Mouse (Mus musculus) limb, embryonic 13.5 days (tissue): ENCODE measurements around the gene Itgav. TPM values are rescaled to one million over a fixed set of nuclear protein-coding genes. Genes with fewer than 3 reads are reported as not detected.

ENCODE experiments used
- ATAC-seq: fragments of 200-750 bp; cut with Nextera tagmentation; 2 replicates; pipeline ENCODE4 v1.8.0; 2017; ENCODE audit warnings: low read depth, moderate number of reproducible peaks, moderate TSS enrichment; ENCODE audit not compliant: low FRiP score
- H3K27ac ChIP-seq: fragments of 300-500 bp; sonication (generic); 2 replicates; pipeline ENCODE4 v1.5.1; 2015; ENCODE audit warnings: inconsistent platforms, mild to moderate bottlenecking, moderate library complexity
- H3K27me3 ChIP-seq: fragments of 300-500 bp; sonication (generic); 2 replicates; pipeline ENCODE4 v1.6.1; 2015; ENCODE audit warnings: mild to moderate bottlenecking, inconsistent platforms
- H3K36me3 ChIP-seq: fragments of 300-500 bp; sonication (generic); 2 replicates; pipeline ENCODE4 v1.6.1; 2015; ENCODE audit warnings: inconsistent platforms, mild to moderate bottlenecking, moderate library complexity
- H3K4me1 ChIP-seq: fragments of 300-500 bp; sonication (generic); 2 replicates; pipeline ENCODE4 v1.6.1; 2015; ENCODE audit warnings: inconsistent platforms
- H3K4me2 ChIP-seq: fragments of 300-500 bp; sonication (generic); replicated peaks from 2 replicates; pipeline ENCODE4 v1.6.1; 2015; ENCODE audit warnings: inconsistent platforms, mild to moderate bottlenecking, moderate library complexity
- H3K4me3 ChIP-seq: fragments of 300-500 bp; sonication (generic); 2 replicates; pipeline ENCODE4 v1.5.1; 2015; ENCODE audit warnings: moderate library complexity, mild to moderate bottlenecking, inconsistent platforms
- H3K9ac ChIP-seq: fragments of 300-500 bp; sonication (generic); 2 replicates; pipeline ENCODE4 v1.6.1; 2015; ENCODE audit warnings: mild to moderate bottlenecking, inconsistent platforms
- H3K9me3 ChIP-seq: fragments of 300-500 bp; sonication (generic); 2 replicates; pipeline ENCODE4 v1.6.1; 2016; ENCODE audit warnings: inconsistent platforms
- WGBS: fragments of 180-500 bp; shearing (Covaris S2); methylation state at CpG from one replicate; pipeline ENCODE4 v1.1.7; 2015; 5-methylcytosine and 5-hydroxymethylcytosine counted together
- polyA plus RNA-seq: library from polyadenylated mRNA; unstranded; fragments of >200 nt; fragmentation: Nextera tagmentation; extraction: Ambion mirVana; gene quantifications from 2 replicates; pipeline ENCODE4 v1.2.1, GENCODE M21; 2015

The Itgav gene
- polyA plus RNA-seq, 1 experiment from 2014 or later = 70.1 TPM

DNA sequence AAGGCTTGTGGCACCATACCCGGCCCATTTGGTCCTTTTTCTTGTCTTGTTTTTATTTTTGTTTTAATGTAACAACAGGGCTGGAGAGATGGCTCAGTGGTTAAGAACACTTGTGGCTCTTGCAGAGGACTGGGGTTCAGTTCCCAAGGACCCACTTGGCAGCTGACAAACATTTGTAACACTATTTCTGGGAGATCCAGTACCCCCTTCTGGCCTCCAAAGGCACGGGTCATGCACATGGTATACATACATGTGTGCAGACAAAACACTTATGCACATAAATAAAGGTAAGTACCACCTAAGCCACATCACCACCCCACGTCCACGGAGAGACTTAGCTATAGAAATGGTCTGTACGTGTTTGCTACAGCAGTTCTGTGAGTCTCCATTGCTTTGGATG is 12.6 kb downstream of the Itgav start:
- no peak overlapping the region for H3K4me2 ChIP-seq
- H3K9ac ChIP-seq = no peak overlapping the region
- H3K9me3 ChIP-seq = no peaks in the 10 kb centered on the region
- WGBS = 90% methylated on average over 5 of the region's 5 CpGs
- H3K36me3 ChIP-seq = peaks cover 27% of the 10 kb centered on the region
- H3K27ac ChIP-seq = no peak overlapping the region
- no peaks in the 10 kb centered on the region for H3K27me3 ChIP-seq
- no peak for ATAC-seq
- H3K4me1 ChIP-seq = no peaks in the 10 kb centered on the region; the same call in 1 of the 2 replicates
- H3K4me3 ChIP-seq = no peak overlapping the region

GRCm38 (mm10) chr2:83738586-83739251 is 14.5 kb downstream of the Itgav start:
- no peaks in the 10 kb centered on the region for H3K9me3 ChIP-seq
- no peak overlapping the region for H3K9ac ChIP-seq
- no peak overlapping the region for H3K4me3 ChIP-seq
- WGBS = 86% methylated on average over 14 of the region's 14 CpGs
- H3K4me1 ChIP-seq = no peaks in the 10 kb centered on the region; the same call in 1 of the 2 replicates
- no peak for ATAC-seq
- H3K27ac ChIP-seq = no peak overlapping the region
- peaks cover 27% of the 10 kb centered on the region for H3K36me3 ChIP-seq
- H3K4me2 ChIP-seq = no peak overlapping the region
- no peaks in the 10 kb centered on the region for H3K27me3 ChIP-seq

GRCm38 (mm10) chr2:83739461-83740124 is 15.4 kb downstream of the Itgav start:
- 73% methylated on average over 9 of the region's 9 CpGs for WGBS
- no peak for ATAC-seq
- H3K36me3 ChIP-seq = peaks cover 27% of the 10 kb centered on the region

GRCm38 (mm10) chr2:83740601-83741031 is 16.4 kb downstream of the Itgav start:
- H3K4me3 ChIP-seq = no peak overlapping the region
- no peaks in the 10 kb centered on the region for H3K9me3 ChIP-seq
- H3K27ac ChIP-seq = no peak overlapping the region
- no peaks in the 10 kb centered on the region; the same call in 1 of the 2 replicates for H3K4me1 ChIP-seq
- no peak for ATAC-seq
- 60% methylated on average over 5 of the region's 5 CpGs for WGBS
- no peaks in the 10 kb centered on the region for H3K27me3 ChIP-seq
- H3K36me3 ChIP-seq = peaks cover 30% of the 10 kb centered on the region
- no peak overlapping the region for H3K4me2 ChIP-seq
- H3K9ac ChIP-seq = no peak overlapping the region

More at GRCm38 (mm10) chr2:83739461-83740124, 15.4 kb downstream of the Itgav start:
- H3K4me1 ChIP-seq = no peaks in the 10 kb centered on the region; the same call in 1 of the 2 replicates
- no peaks in the 10 kb centered on the region for H3K27me3 ChIP-seq
- H3K9me3 ChIP-seq = no peaks in the 10 kb centered on the region
- 0 out of 2 replicates have a peak overlapping the region, but pooled peaks have one; percentile 0 for H3K27ac ChIP-seq
- no peak overlapping the region for H3K4me2 ChIP-seq
- no peak overlapping the region for H3K9ac ChIP-seq
- no peak overlapping the region for H3K4me3 ChIP-seq

GRCm38 (mm10) chr2:83742210-83742609 is 18.0 kb downstream of the Itgav start:
- no peak overlapping the region for H3K4me3 ChIP-seq
- no peak overlapping the region for H3K9ac ChIP-seq
- 63% methylated on average over 9 of the region's 9 CpGs for WGBS
- H3K4me2 ChIP-seq = no peak overlapping the region
- no peaks in the 10 kb centered on the region for H3K27me3 ChIP-seq
- no peak overlapping the region for H3K27ac ChIP-seq
- no peak for ATAC-seq
- H3K36me3 ChIP-seq = peaks cover 22% of the 10 kb centered on the region
- H3K4me1 ChIP-seq = no peaks in the 10 kb centered on the region; the same call in 1 of the 2 replicates
- no peaks in the 10 kb centered on the region; the same call in 1 of the 2 replicates for H3K9me3 ChIP-seq

- H3K36me3 ChIP-seq = peaks cover 26% of the 10 kb centered on the region
- ATAC-seq = no peak
- H3K9me3 ChIP-seq = no peaks in the 10 kb centered on the region; the same call in 1 of the 2 replicates
- no peak overlapping the region for H3K4me2 ChIP-seq
- 91% methylated on average over 2 of the region's 2 CpGs for WGBS
- H3K27me3 ChIP-seq = no peaks in the 10 kb centered on the region
- no peaks in the 10 kb centered on the region; the same call in 1 of the 2 replicates for H3K4me1 ChIP-seq
- no peak overlapping the region for H3K9ac ChIP-seq
- H3K4me3 ChIP-seq = no peak overlapping the region
- H3K27ac ChIP-seq = no peak overlapping the region
These were observed 18.6 kb downstream of the Itgav start for GRCm38 (mm10) chr2:83742836-83743235.

DNA sequence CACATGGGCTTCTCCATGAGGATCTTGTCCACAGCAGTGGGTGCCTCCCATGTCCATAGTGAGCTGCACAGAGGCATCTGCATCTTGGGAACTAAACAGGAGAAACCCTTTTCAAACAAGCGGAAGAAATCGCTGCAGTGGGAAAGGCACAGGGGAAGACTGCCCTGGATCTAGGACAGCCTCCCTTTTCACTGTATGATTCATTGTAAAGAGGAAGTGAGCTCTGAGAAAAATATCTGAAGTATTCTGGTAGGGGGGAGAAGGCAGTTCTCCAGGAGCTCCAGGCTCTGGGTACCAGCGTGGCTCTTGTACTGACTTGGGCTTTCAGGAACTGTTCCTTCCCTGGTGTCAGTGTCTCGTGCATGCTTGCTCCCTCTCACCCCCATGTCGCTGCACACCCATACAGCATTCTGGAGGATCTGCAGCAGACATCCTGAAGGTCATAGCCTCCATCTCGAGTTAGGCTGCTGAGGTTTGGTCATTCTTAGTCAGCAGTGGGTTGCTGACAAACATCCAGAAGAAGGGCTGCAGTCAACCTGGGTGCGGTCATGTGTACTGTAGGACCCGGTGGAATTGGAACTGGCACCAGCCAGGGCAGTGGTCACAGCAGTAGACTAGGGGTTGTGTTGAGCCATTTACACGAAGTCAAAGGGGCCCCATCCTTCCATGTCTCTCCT is 20.2 kb downstream of the Itgav start:
- WGBS = 79% methylated on average over 9 of the region's 9 CpGs
- Histone ChIP-seq H3K4me3 (no peak overlapping the region), H3K36me3 (peaks cover 24% of the 10 kb centered on the region), H3K4me2 (no peak overlapping the region), H3K27me3 (no peaks in the 10 kb centered on the region), H3K9ac (no peak overlapping the region), H3K9me3 (no peaks in the 10 kb centered on the region; the same call in 1 of the 2 replicates), H3K4me1 (no peaks in the 10 kb centered on the region; the same call in 1 of the 2 replicates), H3K27ac (no peak overlapping the region)
- ATAC-seq = no peak

- no peak overlapping the region for H3K9ac ChIP-seq
- no peaks in the 10 kb centered on the region for H3K27me3 ChIP-seq
- H3K27ac ChIP-seq = no peak overlapping the region
- H3K9me3 ChIP-seq = no peaks in the 10 kb centered on the region; the same call in 1 of the 2 replicates
- ATAC-seq = no peak
- peaks cover 25% of the 10 kb centered on the region for H3K36me3 ChIP-seq
- no peak overlapping the region for H3K4me2 ChIP-seq
- 37% methylated on average over 6 of the region's 6 CpGs for WGBS
- no peaks in the 10 kb centered on the region for H3K4me1 ChIP-seq
- no peak overlapping the region for H3K4me3 ChIP-seq
These were observed 21.1 kb downstream of the Itgav start for GRCm38 (mm10) chr2:83745257-83745656.

GRCm38 (mm10) chr2:83748581-83749118 is 24.5 kb downstream of the Itgav start:
- no peak for ATAC-seq
- H3K27me3 ChIP-seq = no peaks in the 10 kb centered on the region
- H3K4me2 ChIP-seq = no peak overlapping the region
- no peak overlapping the region for H3K4me3 ChIP-seq
- no peaks in the 10 kb centered on the region; the same call in 1 of the 2 replicates for H3K9me3 ChIP-seq
- H3K4me1 ChIP-seq = no peaks in the 10 kb centered on the region
- peaks cover 30% of the 10 kb centered on the region for H3K36me3 ChIP-seq
- 96% methylated on average over 10 of the region's 10 CpGs for WGBS
- H3K27ac ChIP-seq = no peak overlapping the region
- no peak overlapping the region for H3K9ac ChIP-seq

- Histone ChIP-seq H3K9me3 (no peaks in the 10 kb centered on the region), H3K27ac (no peak overlapping the region), H3K4me2 (no peak overlapping the region), H3K4me3 (no peak overlapping the region), H3K4me1 (no peaks in the 10 kb centered on the region), H3K36me3 (peaks cover 39% of the 10 kb centered on the region), H3K9ac (no peak overlapping the region), H3K27me3 (no peaks in the 10 kb centered on the region)
- WGBS = 92% methylated on average over 5 of the region's 5 CpGs
- no peak for ATAC-seq
These were observed 28.8 kb downstream of the Itgav start for GRCm38 (mm10) chr2:83753008-83753407.

GRCm38 (mm10) chr2:83754306-83754837 is 30.2 kb downstream of the Itgav start:
- Histone ChIP-seq H3K27ac (no peak overlapping the region), H3K9ac (no peak overlapping the region), H3K4me1 (peaks cover 4% of the 10 kb centered on the region; the same call in 1 of the 2 replicates), H3K27me3 (no peaks in the 10 kb centered on the region), H3K4me2 (no peak overlapping the region), H3K9me3 (no peaks in the 10 kb centered on the region), H3K36me3 (peaks cover 37% of the 10 kb centered on the region), H3K4me3 (no peak overlapping the region)
- WGBS = 56% methylated on average over 5 of the region's 5 CpGs
- no peak for ATAC-seq
